ENCODE assay signal across 12 mouse cellular contexts in the genomic region with DNA sequence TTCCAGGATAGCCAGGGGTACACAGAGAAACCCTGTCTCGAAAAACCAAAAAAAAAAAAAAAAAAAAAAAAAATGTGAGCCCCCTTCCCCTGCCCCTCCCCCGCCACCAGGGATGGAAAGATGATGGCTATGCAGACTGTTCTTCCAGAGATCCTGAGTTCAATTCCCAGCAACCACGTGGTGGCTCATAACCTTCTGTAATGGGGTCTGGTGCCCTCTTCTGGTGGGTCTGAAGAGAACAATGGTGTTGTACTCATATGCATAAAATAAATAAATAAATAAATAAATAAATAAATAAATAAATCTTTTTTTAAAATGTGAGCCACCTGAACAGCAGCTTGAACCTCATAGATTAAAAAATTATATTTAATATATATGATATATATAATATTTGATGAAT. TPM values are rescaled to one million over a fixed set of nuclear protein-coding genes. Genes with fewer than 3 reads are reported as not detected.
DNase-seq lines count a peak whose midpoint lies in the region; ATAC-seq and TF ChIP-seq lines count a peak whose summit lies in the region.
"Not testable (repeated sequence)": the region's sequence is repeated elsewhere in the genome, so short reads cannot be mapped to it uniquely, and the experiment has no call there.
"Had no signal": no experiment of that assay in that cellular context is flagged by ENCODE, and none has a peak within 500 bp of the region (broad histone marks: within the 10 kb centered on the region; RNA-seq: fewer than 3 reads in every experiment).

No protein-coding gene starts in this region.

- TF ChIP-seq CTCF in MEL (IDR thresholded peaks at IDR 0.05 in 2 of 3, conservative IDR thresholded peaks at IDR 0.05 in 1 of 3; ENCODE audit: control insufficient read depth in 1 of 3, insufficient read depth in 1 of 3, low read depth in 2 of 3, low read length in 3 of 3, poor library complexity in 1 of 3, severe bottlenecking in 1 of 3): peak; percentile 11 to 57 (median 45); a peak in 4 of 6 replicates
- TF ChIP-seq CTCF in cerebellum, adult 2 months (IDR thresholded peaks at IDR 0.05; ENCODE audit: borderline replicate concordance, insufficient read depth, low read depth, low read length): peak; percentile 9; the same call in 1 of the 2 replicates
- peak; percentile 34 for TF ChIP-seq CTCF in heart, postnatal 0 days (IDR thresholded peaks at IDR 0.05; ENCODE audit: low read depth)
- TF ChIP-seq CTCF in kidney, adult 2 months (conservative IDR thresholded peaks at IDR 0.05; ENCODE audit: insufficient read depth, insufficient read length, low read depth, low read length): 0 out of 2 replicates have a peak, but pooled peaks have one; percentile 16
- TF ChIP-seq CTCF in liver, embryonic 14.5 days (IDR thresholded peaks at IDR 0.05; ENCODE audit: low read depth): peak; percentile 25; the same call in 1 of the 2 replicates
- peak; percentile 42 for TF ChIP-seq CTCF in midbrain, postnatal 0 days (IDR thresholded peaks at IDR 0.05)
- TF ChIP-seq CTCF in thymus, adult 2 months (IDR thresholded peaks at IDR 0.05; ENCODE audit: borderline replicate concordance, control insufficient read depth, extremely low read depth, insufficient read depth, low read length, poor library complexity): not testable (repeated sequence)

- not testable (repeated sequence) for H3K27me3 ChIP-seq in MEL (ENCODE audit: control insufficient read depth in 1 of 2, insufficient read depth in 2 of 2, low read length in 2 of 2); cerebellum, adult 2 months (ENCODE audit: control insufficient read depth, insufficient read depth, low read length); kidney, adult 2 months (replicated peaks; ENCODE audit: control insufficient read depth, insufficient read depth, low read length); liver, embryonic 14.5 days (ENCODE audit: control insufficient read depth, insufficient read depth, low read length); midbrain, postnatal 0 days (ENCODE audit: insufficient read depth, low read length); thymus, adult 2 months (ENCODE audit: control insufficient read depth, insufficient read depth, low read length)
- peaks cover 14% of the 10 kb centered on the region for H3K27me3 ChIP-seq in heart, postnatal 0 days (ENCODE audit: control insufficient read depth, insufficient read depth, low read length)

- not testable (repeated sequence) for H3K79me2 ChIP-seq in MEL (ENCODE audit: control insufficient read depth, insufficient read depth, low read length, poor library complexity)

- not testable (repeated sequence) for H3K9ac ChIP-seq in MEL (ENCODE audit: control insufficient read depth, low read depth, low read length, poor library complexity, severe bottlenecking); heart, postnatal 0 days (replicated peaks; ENCODE audit: low read depth, low read length); liver, embryonic 14.5 days (replicated peaks); midbrain, postnatal 0 days (replicated peaks; ENCODE audit: low read length, poor library complexity, severe bottlenecking)

- WGBS in cerebellum, adult 2 months: 46% methylated on average over 3 of the region's 3 CpGs
- WGBS in heart, postnatal 0 days: 39% methylated on average over 2 of the region's 3 CpGs
- 53% methylated on average over 3 of the region's 3 CpGs for WGBS in kidney, adult 2 months
- 40% methylated on average over 2 of the region's 3 CpGs for WGBS in liver, embryonic 14.5 days (ENCODE audit: insufficient replicate concordance)
- WGBS in midbrain, postnatal 0 days: 52% methylated on average over 2 of the region's 3 CpGs
- 65% methylated on average over 3 of the region's 3 CpGs for WGBS in thymus, adult 2 months

- not testable (repeated sequence) for TF ChIP-seq POLR2A in MEL (IDR thresholded peaks at IDR 0.05; ENCODE audit: control insufficient read depth in 1 of 2, insufficient read depth in 1 of 2, low read depth in 1 of 2, low read length in 2 of 2, poor library complexity in 1 of 2); cerebellum, adult 2 months (IDR thresholded peaks at IDR 0.05; ENCODE audit: borderline replicate concordance, insufficient read depth, low read length); kidney, adult 2 months (IDR thresholded peaks at IDR 0.05; ENCODE audit: low read depth, low read length); thymus, adult 2 months (IDR thresholded peaks at IDR 0.05; ENCODE audit: control insufficient read depth, extremely low read depth, insufficient read depth, low read length, poor library complexity)

- H3K4me3 ChIP-seq in MEL (ENCODE audit: control insufficient read depth in 1 of 2, insufficient read depth in 1 of 2, low read depth in 2 of 2, low read length in 2 of 2); cerebellum, adult 2 months (replicated peaks; ENCODE audit: insufficient read depth, low read depth, low read length); heart, postnatal 0 days (ENCODE audit: low read depth, low read length); kidney, adult 2 months (ENCODE audit: insufficient read depth, low read depth, low read length); liver, embryonic 14.5 days (ENCODE audit: insufficient read depth in 1 of 2, low read depth in 2 of 2, low read length in 2 of 2); midbrain, postnatal 0 days (ENCODE audit: low read depth, low read length); thymus, adult 2 months (ENCODE audit: control insufficient read depth, insufficient read depth, low read length): not testable (repeated sequence)

- H3K4me1 ChIP-seq in MEL (ENCODE audit: control insufficient read depth in 1 of 2, insufficient read depth in 2 of 2, low read length in 2 of 2); cerebellum, adult 2 months (ENCODE audit: control insufficient read depth, insufficient read depth, low read length); heart, postnatal 0 days (ENCODE audit: control insufficient read depth, insufficient read depth); kidney, adult 2 months (ENCODE audit: control insufficient read depth, insufficient read depth, low read length); liver, embryonic 14.5 days (replicated peaks; ENCODE audit: control insufficient read depth in 2 of 2, insufficient read depth in 2 of 2, low read length in 1 of 2); midbrain, postnatal 0 days (ENCODE audit: insufficient read depth, low read length); thymus, adult 2 months (replicated peaks; ENCODE audit: control insufficient read depth, insufficient read depth, low read length): not testable (repeated sequence)

- not testable (repeated sequence) for ATAC-seq in heart, postnatal 0 days (ENCODE audit: insufficient read depth, low read depth); liver, embryonic 14.5 days (ENCODE audit: insufficient read depth); midbrain, postnatal 0 days (ENCODE audit: low FRiP score)

- peak; percentile 30 for TF ChIP-seq RAD21 in MEL (IDR thresholded peaks at IDR 0.05; ENCODE audit: low read depth, low read length)

- peak; percentile 24 for DNase-seq in 416B (ENCODE audit: low read depth)
- DNase-seq in MEL (ENCODE audit: low read depth, low spot score): peak; percentile 37
- DNase-seq in cerebellum, adult 2 months; heart, postnatal 0 days (ENCODE audit: low spot score); kidney, adult 2 months; liver, embryonic 14.5 days (ENCODE audit: low read depth in 3 of 3, low spot score in 3 of 3); midbrain, postnatal 0 days (ENCODE audit: low spot score): not testable (repeated sequence)
- DNase-seq in thymus, adult 2 months: peak; percentile 14

- not testable (repeated sequence) for H3K36me3 ChIP-seq in MEL (ENCODE audit: control insufficient read depth in 1 of 2, insufficient read depth in 2 of 2, low read length in 2 of 2); heart, postnatal 0 days (replicated peaks; ENCODE audit: control insufficient read depth, insufficient read depth, low read length); kidney, adult 2 months (ENCODE audit: control insufficient read depth, insufficient read depth, low read length); liver, embryonic 14.5 days (replicated peaks; ENCODE audit: control insufficient read depth, insufficient read depth, low read depth); midbrain, postnatal 0 days (ENCODE audit: insufficient read depth, low read length); thymus, adult 2 months (ENCODE audit: control insufficient read depth, insufficient read depth, low read length)

- not testable (repeated sequence) for H3K27ac ChIP-seq in MEL (ENCODE audit: control insufficient read depth, low read depth, low read length); cerebellum, adult 2 months (ENCODE audit: insufficient read depth, low read length); heart, postnatal 0 days (ENCODE audit: low read depth); kidney, adult 2 months (ENCODE audit: insufficient read depth, low read depth, low read length); liver, embryonic 14.5 days; midbrain, postnatal 0 days (ENCODE audit: low read depth, low read length); thymus, adult 2 months (ENCODE audit: control insufficient read depth, insufficient read depth, low read length)

- not testable (repeated sequence) for H3K9me3 ChIP-seq in MEL (replicated peaks; ENCODE audit: insufficient read depth, low read length); heart, postnatal 0 days (replicated peaks; ENCODE audit: control insufficient read depth, low read length); liver, embryonic 14.5 days (ENCODE audit: control insufficient read depth, low read length); midbrain, postnatal 0 days (ENCODE audit: low read length)

- not testable (repeated sequence) for TF ChIP-seq EP300 in MEL (IDR thresholded peaks at IDR 0.05; ENCODE audit: low read depth in 1 of 2, low read length in 2 of 2); heart, postnatal 0 days (IDR thresholded peaks at IDR 0.05; ENCODE audit: low read depth); liver, embryonic 14.5 days (IDR thresholded peaks at IDR 0.05; ENCODE audit: low read depth)

- H3K4me2 ChIP-seq in heart, postnatal 0 days (ENCODE audit: low read depth, low read length); liver, embryonic 14.5 days (ENCODE audit: low read depth); midbrain, postnatal 0 days (ENCODE audit: low read depth, low read length, poor library complexity, severe bottlenecking): not testable (repeated sequence)

RNA-seq across cellular contexts. Expression of a gene that starts 35.6 kb away (rescaled TPM):
- total RNA-seq in MEL (2012; rRNA removed): 230 and 233 TPM in 2 replicates
- polyA plus RNA-seq in MEL (2012; ENCODE audit: insufficient read depth in 1 of 2, insufficient read length in 2 of 2, low read depth in 1 of 2, low replicate concordance in 2 of 2, missing spikeins in 1 of 2): 100 to 1,000 TPM; 346 to 452 TPM
- polyA plus RNA-seq in cerebellum, adult 2 months (2012; rRNA removed): 157 and 177 TPM in 2 replicates
- 82.2 and 98.5 TPM in 2 replicates for total RNA-seq in heart, postnatal 0 days (2014; rRNA removed; ENCODE audit: low replicate concordance)
- polyA plus RNA-seq in heart, postnatal 0 days (2015; fragmentation: Nextera tagmentation; extraction: Ambion mirVana): 163 and 173 TPM in 2 replicates
- 30.0 and 45.6 TPM in 2 replicates for polyA plus RNA-seq in kidney, adult 2 months (2012; rRNA removed)
- polyA plus RNA-seq in liver, embryonic 14.5 days (2012; rRNA removed): 40.6 and 61.7 TPM in 2 replicates
- polyA plus RNA-seq in liver, embryonic 14.5 days (2014; fragmentation: Nextera tagmentation; extraction: Ambion mirVana): 13.4 and 15.1 TPM in 2 replicates
- 67.1 and 75.9 TPM in 2 replicates for total RNA-seq in midbrain, postnatal 0 days (2014; rRNA removed)
- polyA plus RNA-seq in midbrain, postnatal 0 days (2015; fragmentation: Nextera tagmentation; extraction: Ambion mirVana): 228 and 234 TPM in 2 replicates
- 99.8 and 110 TPM in 2 replicates for polyA plus RNA-seq in thymus, adult 2 months (2012; rRNA removed)

RNA-seq across cellular contexts. Expression of a gene that starts 36.5 kb away (rescaled TPM):
- 37.1 and 40.5 TPM in 2 replicates for total RNA-seq in MEL (2012; rRNA removed)
- 10 to 100 TPM in 1 of 2 experiments, not detected in 1; 49.9 TPM for polyA plus RNA-seq in MEL (2012; ENCODE audit: insufficient read depth in 1 of 2, insufficient read length in 2 of 2, low read depth in 1 of 2, low replicate concordance in 2 of 2, missing spikeins in 1 of 2)
- 27.5 and 27.6 TPM in 2 replicates for polyA plus RNA-seq in cerebellum, adult 2 months (2012; rRNA removed)
- total RNA-seq in heart, postnatal 0 days (2014; rRNA removed; ENCODE audit: low replicate concordance): 113 and 134 TPM in 2 replicates
- polyA plus RNA-seq in heart, postnatal 0 days (2015; fragmentation: Nextera tagmentation; extraction: Ambion mirVana): 77.4 and 79.7 TPM in 2 replicates
- polyA plus RNA-seq in kidney, adult 2 months (2012; rRNA removed): 60.5 and 63.1 TPM in 2 replicates
- 15.0 and 15.5 TPM in 2 replicates for polyA plus RNA-seq in liver, embryonic 14.5 days (2012; rRNA removed)
- 16.8 and 17.0 TPM in 2 replicates for polyA plus RNA-seq in liver, embryonic 14.5 days (2014; fragmentation: Nextera tagmentation; extraction: Ambion mirVana)
- total RNA-seq in midbrain, postnatal 0 days (2014; rRNA removed): 106 and 125 TPM in 2 replicates
- 80.9 and 89.3 TPM in 2 replicates for polyA plus RNA-seq in midbrain, postnatal 0 days (2015; fragmentation: Nextera tagmentation; extraction: Ambion mirVana)
- polyA plus RNA-seq in thymus, adult 2 months (2012; rRNA removed): 64.6 and 68.4 TPM in 2 replicates

RNA-seq across cellular contexts. Expression of a gene that starts 36.7 kb away (rescaled TPM):
- 0.12 TPM in 1 of 2 replicates, not detected in the other for total RNA-seq in MEL (2012; rRNA removed)
- polyA plus RNA-seq in MEL (2012; ENCODE audit: insufficient read depth in 1 of 2, insufficient read length in 2 of 2, low read depth in 1 of 2, low replicate concordance in 2 of 2, missing spikeins in 1 of 2): under 1 TPM in 1 of 2 experiments, not detected in 1; 0.15 TPM
- 56.5 and 75.2 TPM in 2 replicates for polyA plus RNA-seq in cerebellum, adult 2 months (2012; rRNA removed)
- not detected in 2 replicates for total RNA-seq in heart, postnatal 0 days (2014; rRNA removed; ENCODE audit: low replicate concordance)
- 0.25 and 0.40 TPM in 2 replicates for polyA plus RNA-seq in heart, postnatal 0 days (2015; fragmentation: Nextera tagmentation; extraction: Ambion mirVana)
- polyA plus RNA-seq in kidney, adult 2 months (2012; rRNA removed): 0.14 and 0.34 TPM in 2 replicates
- polyA plus RNA-seq in liver, embryonic 14.5 days (2012; rRNA removed): not detected in 2 replicates
- polyA plus RNA-seq in liver, embryonic 14.5 days (2014; fragmentation: Nextera tagmentation; extraction: Ambion mirVana): not detected in 2 replicates
- 0.66 and 2.5 TPM in 2 replicates for total RNA-seq in midbrain, postnatal 0 days (2014; rRNA removed)
- 0.53 and 0.98 TPM in 2 replicates for polyA plus RNA-seq in midbrain, postnatal 0 days (2015; fragmentation: Nextera tagmentation; extraction: Ambion mirVana)
- 0.32 and 0.55 TPM in 2 replicates for polyA plus RNA-seq in thymus, adult 2 months (2012; rRNA removed)
- total RNA-seq: neutrophil, adult 5-6 weeks had no signal
- polyA plus RNA-seq: forebrain, embryonic 14.5 days; liver, embryonic 11.5 days; neural tube, embryonic 11.5 days had no signal

RNA-seq across cellular contexts. Expression of a gene that starts 48.5 kb away (rescaled TPM):
- total RNA-seq in MEL (2012; rRNA removed): 2.9 and 3.6 TPM in 2 replicates
- polyA plus RNA-seq in MEL (2012; ENCODE audit: insufficient read depth in 1 of 2, insufficient read length in 2 of 2, low read depth in 1 of 2, low replicate concordance in 2 of 2, missing spikeins in 1 of 2): 1 to 10 TPM in 1 of 2 experiments, not detected in 1; 3.9 TPM
- 3.6 and 5.1 TPM in 2 replicates for polyA plus RNA-seq in cerebellum, adult 2 months (2012; rRNA removed)
- 3.6 and 9.1 TPM in 2 replicates for total RNA-seq in heart, postnatal 0 days (2014; rRNA removed; ENCODE audit: low replicate concordance)
- polyA plus RNA-seq in heart, postnatal 0 days (2015; fragmentation: Nextera tagmentation; extraction: Ambion mirVana): 1.3 and 1.4 TPM in 2 replicates
- 3.7 and 6.2 TPM in 2 replicates for polyA plus RNA-seq in kidney, adult 2 months (2012; rRNA removed)
- 1.5 and 1.6 TPM in 2 replicates for polyA plus RNA-seq in liver, embryonic 14.5 days (2012; rRNA removed)
- 1.3 and 1.7 TPM in 2 replicates for polyA plus RNA-seq in liver, embryonic 14.5 days (2014; fragmentation: Nextera tagmentation; extraction: Ambion mirVana)
- 2.4 and 3.8 TPM in 2 replicates for total RNA-seq in midbrain, postnatal 0 days (2014; rRNA removed)
- 1.8 and 2.2 TPM in 2 replicates for polyA plus RNA-seq in midbrain, postnatal 0 days (2015; fragmentation: Nextera tagmentation; extraction: Ambion mirVana)
- polyA plus RNA-seq in thymus, adult 2 months (2012; rRNA removed): 24.2 and 27.3 TPM in 2 replicates

RNA-seq across cellular contexts. Expression of a gene that starts 56.7 kb away (rescaled TPM):
- 57.9 and 59.6 TPM in 2 replicates for total RNA-seq in MEL (2012; rRNA removed)
- polyA plus RNA-seq in MEL (2012; ENCODE audit: insufficient read depth in 1 of 2, insufficient read length in 2 of 2, low read depth in 1 of 2, low replicate concordance in 2 of 2, missing spikeins in 1 of 2): 100 to 1,000 TPM in 1 of 2 experiments, 10 to 100 TPM in 1; 63.7 to 143 TPM
- polyA plus RNA-seq in cerebellum, adult 2 months (2012; rRNA removed): 55.2 and 56.4 TPM in 2 replicates
- total RNA-seq in heart, postnatal 0 days (2014; rRNA removed; ENCODE audit: low replicate concordance): 15.2 and 17.6 TPM in 2 replicates
- 15.8 and 16.1 TPM in 2 replicates for polyA plus RNA-seq in heart, postnatal 0 days (2015; fragmentation: Nextera tagmentation; extraction: Ambion mirVana)
- polyA plus RNA-seq in kidney, adult 2 months (2012; rRNA removed): 25.9 and 29.0 TPM in 2 replicates
- polyA plus RNA-seq in liver, embryonic 14.5 days (2012; rRNA removed): 13.0 and 13.8 TPM in 2 replicates
- polyA plus RNA-seq in liver, embryonic 14.5 days (2014; fragmentation: Nextera tagmentation; extraction: Ambion mirVana): 12.7 and 14.6 TPM in 2 replicates
- total RNA-seq in midbrain, postnatal 0 days (2014; rRNA removed): 62.8 and 75.6 TPM in 2 replicates
- polyA plus RNA-seq in midbrain, postnatal 0 days (2015; fragmentation: Nextera tagmentation; extraction: Ambion mirVana): 69.9 and 70.0 TPM in 2 replicates
- 56.4 and 58.1 TPM in 2 replicates for polyA plus RNA-seq in thymus, adult 2 months (2012; rRNA removed)

Comparison
In these comparisons a context has a peak if more than half of its experiments do, and no peak if none do; other contexts are left out.
1. RNA of a gene that starts 36.7 kb away (polyA plus RNA-seq): 56.5 to 75.2 TPM in cerebellum, adult 2 months; 0.32 to 0.55 TPM in thymus, adult 2 months, 0.53 to 0.98 TPM in midbrain, postnatal 0 days, 0.25 to 0.40 TPM in heart, postnatal 0 days, 0.14 to 0.34 TPM in kidney, adult 2 months, 0.15 TPM in MEL and not detected in liver, embryonic 14.5 days; every median in the first group is over 10 times any median in the second.